Mouse (Mus musculus) heart, embryonic 16.5 days (tissue): Measurements from ENCODE around the gene Helq. TPM values are rescaled to one million over a fixed set of nuclear protein-coding genes. Genes with fewer than 3 reads are reported as not detected.

Source experiments
- ATAC-seq: fragments of 200-750 bp; cut with Nextera tagmentation; replicated peaks from 2 replicates; pipeline ENCODE4 v1.8.0; 2017; ENCODE audit warnings: moderate number of reproducible peaks; ENCODE audit not compliant: insufficient read depth, low FRiP score; ENCODE audit errors: extremely low read depth
- H3K27ac ChIP-seq: fragments of 300-500 bp; sonication (generic); 2 replicates; pipeline ENCODE4 v1.5.1; 2014; ENCODE audit warnings: mild to moderate bottlenecking, low read length, control low read depth, moderate library complexity
- H3K27me3 ChIP-seq: fragments of 300-500 bp; sonication (generic); 2 replicates; pipeline ENCODE4 v1.6.1; 2014; ENCODE audit warnings: low read length, mixed read lengths; ENCODE audit not compliant: control insufficient read depth, insufficient read depth
- H3K36me3 ChIP-seq: fragments of 300-500 bp; sonication (generic); 2 replicates; pipeline ENCODE4 v1.6.1; 2014; ENCODE audit not compliant: control insufficient read depth, insufficient read depth
- H3K4me1 ChIP-seq: fragments of 300-500 bp; sonication (generic); 2 replicates; pipeline ENCODE4 v1.6.1; 2014; ENCODE audit warnings: low read length, mixed read lengths; ENCODE audit not compliant: control insufficient read depth, insufficient read depth
- H3K4me2 ChIP-seq: fragments of 300-500 bp; sonication (generic); 2 replicates; pipeline ENCODE4 v1.6.1; 2014; ENCODE audit warnings: low read depth, mild to moderate bottlenecking, control low read depth, low read length
- H3K4me3 ChIP-seq: fragments of 300-500 bp; sonication (generic); 2 replicates; pipeline ENCODE4 v1.5.1; 2014; ENCODE audit warnings: mild to moderate bottlenecking, control low read depth, low read length
- H3K9ac ChIP-seq: fragments of 300-500 bp; sonication (generic); 2 replicates; pipeline ENCODE4 v1.6.1; 2014; ENCODE audit warnings: low read length, control low read depth
- H3K9me3 ChIP-seq: fragments of 300-500 bp; sonication (generic); replicated peaks from 2 replicates; pipeline ENCODE4 v1.6.1; 2016; ENCODE audit warnings: low read length; ENCODE audit not compliant: control insufficient read depth
- WGBS: fragments of 180-500 bp; shearing (Covaris S2); extraction: QIAGEN DNeasy Blood & Tissue Kit; methylation state at CpG from one replicate; pipeline ENCODE4 v1.1.7; 2014; 5-methylcytosine and 5-hydroxymethylcytosine counted together
- polyA plus RNA-seq: library from polyadenylated mRNA; unstranded; fragments of >200 nt; fragmentation: Nextera tagmentation; extraction: Ambion mirVana; gene quantifications from 2 replicates; pipeline ENCODE4 v1.2.1, GENCODE M21; 2015

The Helq gene
- 8.7 and 9.5 TPM in 2 replicates for polyA plus RNA-seq

DNA sequence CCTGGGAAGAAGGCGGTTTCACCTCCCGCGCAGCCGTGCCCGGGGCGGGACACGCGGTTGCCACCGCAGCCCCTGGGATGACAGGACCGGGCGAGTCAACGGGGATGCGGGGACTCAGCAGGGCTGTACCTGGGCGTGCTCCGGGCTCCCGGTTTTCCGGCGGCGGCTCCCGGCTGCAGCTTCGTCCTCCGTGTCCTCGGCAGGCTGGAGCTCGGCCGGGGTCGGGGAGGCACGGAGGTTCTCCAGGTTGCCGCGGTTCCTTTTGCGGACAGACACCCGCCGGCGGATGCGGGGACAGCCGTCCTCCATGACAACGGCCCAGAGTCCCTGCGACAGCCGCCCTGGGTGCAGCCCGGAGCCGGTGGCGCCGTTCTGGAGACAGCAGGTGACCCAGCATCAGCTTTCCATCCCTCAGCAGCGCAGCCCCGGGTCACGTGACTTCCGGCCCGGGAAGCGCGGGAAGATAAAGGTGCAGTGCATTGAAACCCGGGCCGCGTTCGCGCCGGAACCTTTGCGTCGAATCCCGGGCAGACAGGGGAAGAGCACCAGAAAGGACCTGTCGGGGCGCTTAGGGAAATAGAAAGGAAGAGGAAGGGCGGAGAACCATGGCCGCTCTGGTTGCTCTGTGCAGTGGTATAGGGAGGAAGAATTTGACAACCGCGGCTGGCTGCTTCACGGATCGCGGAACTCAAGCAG is at the start of gene Helq, which contains the start of gene Mrps18c:
Helq (minus strand) TSS at position 434 of the 696 bp plus-strand sequence.
Mrps18c (plus strand) TSS at position 463 of the 696 bp plus-strand sequence.
- WGBS: under 1% methylated on average over 67 of the region's 67 CpGs
- Histone ChIP-seq H3K9me3 (no peaks in the 10 kb centered on the region), H3K27ac (peak within 1 kb of the TSS; percentile 16; the same call in 1 of the 2 replicates), H3K4me1 (peaks cover 8% of the 10 kb centered on the region; the same call in 1 of the 2 replicates), H3K27me3 (no peaks in the 10 kb centered on the region), H3K4me3 (peak within 1 kb of the TSS; percentile 79), H3K36me3 (peaks cover 9% of the 10 kb centered on the region), H3K4me2 (peak within 1 kb of the TSS; percentile 87), H3K9ac (peak within 1 kb of the TSS; percentile 84)
- ATAC-seq: peak; percentile 96

DNA sequence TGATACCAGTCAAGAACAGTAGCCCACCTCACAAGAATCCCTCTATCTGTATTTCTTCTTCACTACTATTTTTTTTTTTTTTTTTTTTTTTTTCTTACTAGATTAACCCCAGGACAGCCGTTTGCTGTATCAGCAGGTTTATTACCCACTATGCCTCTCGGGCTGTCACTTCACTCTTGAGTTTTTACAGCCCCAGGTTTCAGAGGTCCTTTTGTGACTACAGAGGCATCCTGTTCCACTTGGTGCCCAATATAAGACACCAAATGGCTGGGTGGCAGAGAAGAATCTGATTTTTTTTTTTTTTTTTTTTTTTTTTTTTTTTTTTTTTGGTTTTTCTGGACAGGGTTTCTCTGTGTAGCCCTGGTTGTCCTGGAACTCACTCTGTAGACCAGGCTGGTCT is 48.7 kb upstream of the Helq start:
- Histone ChIP-seq H3K27ac (peak overlapping the region; percentile 97), H3K9ac (peak overlapping the region; percentile 85), H3K36me3 (peaks cover 5% of the 10 kb centered on the region), H3K9me3 (peaks cover 4% of the 10 kb centered on the region), H3K4me3 (peak overlapping the region; percentile 70), H3K4me2 (peak overlapping the region; percentile 71), H3K4me1 (peaks cover 6% of the 10 kb centered on the region; the same call in 1 of the 2 replicates), H3K27me3 (no peaks in the 10 kb centered on the region; the same call in 1 of the 2 replicates)
- ATAC-seq: no peak
- 6% methylated on average over 2 of the region's 2 CpGs for WGBS

DNA sequence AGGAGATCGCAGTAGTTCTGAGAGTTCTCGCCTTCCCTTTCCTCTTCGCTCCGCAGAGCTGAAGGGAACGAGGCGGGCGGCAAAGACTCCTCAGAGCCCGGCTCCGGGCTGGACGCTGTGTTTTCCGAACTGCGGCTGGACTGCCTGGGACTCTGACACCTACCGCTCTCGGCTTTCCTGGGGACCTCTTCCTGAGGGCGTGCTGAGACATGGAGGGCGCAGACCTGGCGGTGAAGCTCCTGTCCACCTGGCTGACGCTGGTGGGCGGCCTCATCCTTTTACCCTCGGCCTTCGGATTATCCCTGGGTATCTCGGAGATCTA is 48.2 kb upstream of the Helq start:
- Histone ChIP-seq H3K9me3 (peaks cover 10% of the 10 kb centered on the region), H3K4me1 (peaks cover 6% of the 10 kb centered on the region; the same call in 1 of the 2 replicates), H3K4me2 (peak overlapping the region; percentile 71), H3K27me3 (no peaks in the 10 kb centered on the region; the same call in 1 of the 2 replicates), H3K36me3 (peaks cover 10% of the 10 kb centered on the region), H3K4me3 (peak overlapping the region; percentile 70), H3K9ac (peak overlapping the region; percentile 85), H3K27ac (peak overlapping the region; percentile 97)
- 1% methylated on average over 14 of the region's 22 CpGs for WGBS
- no peak; the same call in none of the 2 replicates for ATAC-seq

- peak overlapping the region; percentile 85 for H3K9ac ChIP-seq
- peaks cover 11% of the 10 kb centered on the region for H3K9me3 ChIP-seq
- H3K36me3 ChIP-seq: peaks cover 12% of the 10 kb centered on the region
- peak overlapping the region; percentile 70 for H3K4me3 ChIP-seq
- peak; percentile 85 for ATAC-seq
- H3K27me3 ChIP-seq: no peaks in the 10 kb centered on the region; the same call in 1 of the 2 replicates
- under 1% methylated on average over 52 of the region's 52 CpGs for WGBS
- peak overlapping the region; percentile 71 for H3K4me2 ChIP-seq
- H3K27ac ChIP-seq: peak overlapping the region; percentile 97
- peaks cover 6% of the 10 kb centered on the region; the same call in 1 of the 2 replicates for H3K4me1 ChIP-seq
Observed at GRCm38 (mm10) chr5:100845848-100846598, 47.6 kb upstream of the Helq start.

- Histone ChIP-seq H3K9me3 (peaks cover 11% of the 10 kb centered on the region), H3K4me2 (peak within 1 kb of the TSS; percentile 71), H3K36me3 (peaks cover 12% of the 10 kb centered on the region), H3K4me3 (peak within 1 kb of the TSS; percentile 70), H3K27me3 (no peaks in the 10 kb centered on the region; the same call in 1 of the 2 replicates), H3K27ac (peak within 1 kb of the TSS; percentile 97), H3K9ac (peak within 1 kb of the TSS; percentile 85), H3K4me1 (peaks cover 6% of the 10 kb centered on the region; the same call in 1 of the 2 replicates)
- peak; percentile 62 for ATAC-seq
- WGBS: 1% methylated on average over 16 of the region's 16 CpGs
Observed at GRCm38 (mm10) chr5:100845485-100845847, 47.1 kb upstream of the Helq start, which contains the start of gene Gpat3. Gene Gpat3 (plus strand): TSS chr5:100845713.

GRCm38 (mm10) chr5:100844485-100844884 is 46.1 kb upstream of the Helq start:
- Histone ChIP-seq H3K27me3 (no peaks in the 10 kb centered on the region; the same call in 1 of the 2 replicates), H3K9me3 (peaks cover 11% of the 10 kb centered on the region), H3K4me1 (peaks cover 6% of the 10 kb centered on the region; the same call in 1 of the 2 replicates), H3K9ac (peak overlapping the region; percentile 85), H3K4me3 (peak overlapping the region; percentile 70), H3K4me2 (peak overlapping the region; percentile 71), H3K27ac (no peak overlapping the region; the same call in 1 of the 2 replicates), H3K36me3 (peaks cover 9% of the 10 kb centered on the region)
- ATAC-seq: no peak
- 46% methylated on average over 3 of the region's 3 CpGs for WGBS

DNA sequence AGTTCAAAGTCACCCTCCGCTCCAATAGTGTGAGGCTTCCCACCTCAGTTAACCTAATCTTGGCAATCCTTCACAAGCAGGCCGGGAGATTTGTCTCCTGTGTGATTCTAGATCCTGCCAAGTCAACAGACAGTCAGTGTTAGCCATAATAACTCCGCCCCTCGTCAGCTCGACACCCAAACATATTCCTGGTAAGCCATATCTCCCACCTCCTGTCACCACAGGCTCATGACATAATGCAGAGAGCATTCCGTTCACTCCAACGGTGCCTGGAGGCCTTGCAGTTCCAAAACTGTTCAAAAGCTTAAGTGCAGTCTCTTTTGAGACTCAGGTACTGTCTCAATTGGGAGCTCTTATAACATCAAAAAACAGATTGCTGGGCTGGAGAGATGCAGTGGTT is 39.5 kb upstream of the Helq start:
- Histone ChIP-seq H3K27me3 (no peaks in the 10 kb centered on the region), H3K4me1 (peaks cover 20% of the 10 kb centered on the region), H3K36me3 (peaks cover 6% of the 10 kb centered on the region; the same call in 1 of the 2 replicates), H3K27ac (peak overlapping the region; percentile 80), H3K9ac (no peak overlapping the region), H3K4me3 (no peak overlapping the region), H3K4me2 (no peak overlapping the region), H3K9me3 (peaks cover 11% of the 10 kb centered on the region)
- peak; percentile 96 for ATAC-seq
- WGBS: 23% methylated on average over 7 of the region's 7 CpGs

- H3K4me1 ChIP-seq: peaks cover 20% of the 10 kb centered on the region
- H3K27me3 ChIP-seq: no peaks in the 10 kb centered on the region
- no peaks in the 10 kb centered on the region for H3K36me3 ChIP-seq
- WGBS: 20% methylated on average over 9 of the region's 9 CpGs
- H3K4me2 ChIP-seq: peak overlapping the region; percentile 31; the same call in 1 of the 2 replicates
- no peak overlapping the region for H3K9ac ChIP-seq
- peak overlapping the region; percentile 89 for H3K27ac ChIP-seq
- ATAC-seq: peak; percentile 33; the same call in 1 of the 2 replicates
- no peak overlapping the region for H3K4me3 ChIP-seq
- no peaks in the 10 kb centered on the region for H3K9me3 ChIP-seq
Observed at GRCm38 (mm10) chr5:100835862-100836538, 37.6 kb upstream of the Helq start.
